Mouse (Mus musculus): ENCODE measurements around the gene Rpl23a. TPM values are rescaled to one million over a fixed set of nuclear protein-coding genes. Genes with fewer than 3 reads are reported as not detected.

Rpl23a gene
- polyA plus RNA-seq (2012; rRNA removed) = 125 and 137 TPM in 2 replicates

DNA sequence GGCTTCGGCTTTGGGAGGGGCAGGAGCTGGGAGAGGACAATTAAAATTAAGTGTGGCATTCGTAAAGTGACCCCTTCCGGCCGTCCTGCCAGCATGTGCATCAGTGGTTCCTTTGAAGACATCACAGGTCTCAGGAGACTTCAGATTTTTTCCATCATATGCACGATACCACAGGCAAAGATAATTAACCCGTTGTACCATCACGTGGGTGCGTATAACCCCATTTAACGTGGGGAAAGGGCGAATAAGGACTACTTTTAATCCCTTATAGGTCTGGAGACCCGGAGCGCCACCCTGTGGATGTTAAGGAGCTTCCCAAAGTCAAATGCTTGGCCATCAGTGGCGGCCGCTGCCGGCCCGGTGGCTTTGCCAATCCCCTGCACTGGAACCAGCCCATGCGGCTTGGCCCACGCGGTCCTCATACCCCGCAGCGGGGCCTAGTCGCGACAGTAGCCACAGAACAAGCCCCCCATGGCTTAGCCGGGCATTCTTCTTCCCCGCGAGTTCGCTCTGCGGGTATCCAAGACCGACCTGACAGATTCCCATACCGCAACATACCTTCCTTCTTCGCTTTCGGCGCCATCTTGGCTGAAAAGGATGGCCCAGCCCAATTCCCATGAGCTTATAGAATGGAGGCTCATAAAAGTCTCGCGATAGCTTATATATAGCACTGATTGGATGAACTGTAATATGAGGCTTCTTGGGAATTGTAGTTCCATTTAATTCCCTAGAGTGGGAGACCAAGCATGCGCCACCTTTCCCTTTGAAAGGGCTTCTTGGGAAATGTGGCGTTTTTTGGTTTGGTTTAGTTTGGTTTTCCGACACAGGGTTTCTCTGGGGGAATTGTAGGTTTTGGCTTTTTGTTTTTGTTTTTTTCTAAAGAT, at the start of gene Rpl23a:
TSS of gene Rpl23a (minus strand) at position 624 of the 884 bp plus-strand sequence.
- peak within 1 kb of the TSS; percentile 100 for H3K4me3 ChIP-seq (ENCODE audit: control insufficient read depth, low read depth, low read length)
- peak within 1 kb of the TSS; percentile 96 for H3K27ac ChIP-seq (ENCODE audit: control insufficient read depth, insufficient read depth, low read depth, low read length)
- no peaks in the 10 kb centered on the region for H3K27me3 ChIP-seq (ENCODE audit: control insufficient read depth, insufficient read depth, low read length)
- peaks cover 11% of the 10 kb centered on the region for H3K4me1 ChIP-seq (ENCODE audit: control insufficient read depth, insufficient read depth, low read length)
- peak; percentile 74 for TF ChIP-seq POLR2A (IDR thresholded peaks at IDR 0.05; ENCODE audit: control insufficient read depth, low read depth, low read length)
- TF ChIP-seq CTCF (IDR thresholded peaks at IDR 0.05; ENCODE audit: control insufficient read depth, insufficient read depth, insufficient replicate concordance, low read depth, low read length) = no peak
- peaks cover 1% of the 10 kb centered on the region for H3K36me3 ChIP-seq (ENCODE audit: control insufficient read depth, insufficient read depth, low read length)

DNA sequence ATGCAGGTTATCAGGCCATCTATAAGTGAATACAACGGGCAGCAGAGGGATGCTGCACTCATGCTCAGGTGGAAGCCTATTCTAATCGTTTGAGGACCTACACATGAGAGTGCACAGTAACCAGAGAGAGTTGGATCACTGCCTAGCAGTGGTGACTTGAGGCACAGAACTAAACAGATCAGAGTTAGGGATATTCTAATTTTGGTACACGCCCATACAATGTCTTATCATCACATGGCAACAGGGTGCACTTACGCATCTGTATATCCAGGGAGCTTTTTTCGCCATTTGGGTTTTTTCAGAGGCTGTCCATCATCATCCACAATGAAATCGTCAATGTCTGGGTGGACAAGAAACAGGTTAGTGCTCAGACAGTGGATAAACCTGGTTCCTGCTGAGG, 48.1 kb upstream of the Rpl23a start:
- no peak for TF ChIP-seq POLR2A (IDR thresholded peaks at IDR 0.05; ENCODE audit: control insufficient read depth, low read depth, low read length)
- no peak for TF ChIP-seq CTCF (IDR thresholded peaks at IDR 0.05; ENCODE audit: control insufficient read depth, insufficient read depth, insufficient replicate concordance, low read depth, low read length)
- no peaks in the 10 kb centered on the region for H3K27me3 ChIP-seq (ENCODE audit: control insufficient read depth, insufficient read depth, low read length)
- no peaks in the 10 kb centered on the region for H3K4me1 ChIP-seq (ENCODE audit: control insufficient read depth, insufficient read depth, low read length)
- no peak overlapping the region for H3K4me3 ChIP-seq (ENCODE audit: control insufficient read depth, low read depth, low read length)
- H3K27ac ChIP-seq (ENCODE audit: control insufficient read depth, insufficient read depth, low read depth, low read length) = no peak overlapping the region
- H3K36me3 ChIP-seq (ENCODE audit: control insufficient read depth, insufficient read depth, low read length) = peaks cover 4% of the 10 kb centered on the region

DNA sequence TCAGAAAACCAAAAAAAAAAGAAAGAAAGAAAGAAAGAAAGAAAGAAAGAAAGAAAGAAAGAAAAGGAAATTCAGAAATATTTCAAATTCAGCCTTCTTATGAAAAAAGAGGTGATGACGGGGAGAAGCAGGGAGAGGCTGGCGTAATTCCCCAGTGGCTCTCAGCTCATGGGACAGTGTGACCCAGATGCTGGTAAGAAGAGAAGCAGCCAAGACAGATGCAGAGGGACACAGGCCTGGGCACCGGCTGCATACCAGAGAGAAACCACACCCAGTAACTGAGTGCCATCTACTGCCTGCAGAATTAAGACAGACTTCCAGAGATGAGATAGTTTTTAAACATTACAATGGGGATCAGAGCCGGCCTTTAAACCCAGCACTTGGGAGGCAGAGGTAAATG, 40.2 kb upstream of the Rpl23a start:
- Histone ChIP-seq H3K27ac (ENCODE audit: control insufficient read depth, insufficient read depth, low read depth, low read length) (no peak overlapping the region), H3K4me1 (ENCODE audit: control insufficient read depth, insufficient read depth, low read length) (no peaks in the 10 kb centered on the region), H3K27me3 (ENCODE audit: control insufficient read depth, insufficient read depth, low read length) (no peaks in the 10 kb centered on the region), H3K4me3 (ENCODE audit: control insufficient read depth, low read depth, low read length) (no peak overlapping the region), H3K36me3 (ENCODE audit: control insufficient read depth, insufficient read depth, low read length) (peaks cover 10% of the 10 kb centered on the region)
- TF ChIP-seq POLR2A (IDR thresholded peaks at IDR 0.05; ENCODE audit: control insufficient read depth, low read depth, low read length) (no peak), CTCF (IDR thresholded peaks at IDR 0.05; ENCODE audit: control insufficient read depth, insufficient read depth, insufficient replicate concordance, low read depth, low read length) (no peak)

DNA sequence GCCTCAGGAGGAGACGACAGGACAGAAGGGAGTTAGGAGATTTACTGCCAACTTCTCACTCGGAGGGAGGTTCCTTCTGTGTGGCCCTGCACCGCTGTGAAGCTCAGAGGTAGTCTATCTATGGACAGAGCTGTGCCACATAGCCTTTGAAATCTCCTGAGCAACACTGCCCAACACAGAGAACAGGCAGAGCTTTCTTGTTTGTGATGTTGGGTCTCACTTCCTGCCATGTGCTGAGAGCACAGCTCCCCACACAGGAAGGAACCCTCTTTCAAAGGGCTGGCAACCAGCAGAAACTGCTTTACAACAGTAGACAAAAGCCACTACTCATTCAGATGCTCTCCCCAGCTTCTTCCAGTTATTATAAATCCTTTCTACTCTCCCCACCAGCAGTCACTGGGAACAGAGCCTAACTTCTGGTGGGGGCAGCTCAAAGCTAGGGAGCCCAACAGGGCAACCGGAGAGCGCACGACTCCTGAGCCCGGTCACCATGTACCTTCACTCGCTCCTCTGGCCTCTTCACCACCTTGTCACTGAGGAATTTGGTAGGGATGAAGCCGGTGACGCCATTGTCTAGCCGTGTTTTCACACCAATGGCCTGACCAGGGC, 32.4 kb upstream of the Rpl23a start:
- Histone ChIP-seq H3K27ac (ENCODE audit: control insufficient read depth, insufficient read depth, low read depth, low read length) (no peak overlapping the region), H3K27me3 (ENCODE audit: control insufficient read depth, insufficient read depth, low read length) (no peaks in the 10 kb centered on the region), H3K36me3 (ENCODE audit: control insufficient read depth, insufficient read depth, low read length) (peaks cover 12% of the 10 kb centered on the region), H3K4me1 (ENCODE audit: control insufficient read depth, insufficient read depth, low read length) (no peaks in the 10 kb centered on the region), H3K4me3 (ENCODE audit: control insufficient read depth, low read depth, low read length) (no peak overlapping the region)
- no peak for TF ChIP-seq POLR2A (IDR thresholded peaks at IDR 0.05; ENCODE audit: control insufficient read depth, low read depth, low read length)
- no peak for TF ChIP-seq CTCF (IDR thresholded peaks at IDR 0.05; ENCODE audit: control insufficient read depth, insufficient read depth, insufficient replicate concordance, low read depth, low read length)

DNA sequence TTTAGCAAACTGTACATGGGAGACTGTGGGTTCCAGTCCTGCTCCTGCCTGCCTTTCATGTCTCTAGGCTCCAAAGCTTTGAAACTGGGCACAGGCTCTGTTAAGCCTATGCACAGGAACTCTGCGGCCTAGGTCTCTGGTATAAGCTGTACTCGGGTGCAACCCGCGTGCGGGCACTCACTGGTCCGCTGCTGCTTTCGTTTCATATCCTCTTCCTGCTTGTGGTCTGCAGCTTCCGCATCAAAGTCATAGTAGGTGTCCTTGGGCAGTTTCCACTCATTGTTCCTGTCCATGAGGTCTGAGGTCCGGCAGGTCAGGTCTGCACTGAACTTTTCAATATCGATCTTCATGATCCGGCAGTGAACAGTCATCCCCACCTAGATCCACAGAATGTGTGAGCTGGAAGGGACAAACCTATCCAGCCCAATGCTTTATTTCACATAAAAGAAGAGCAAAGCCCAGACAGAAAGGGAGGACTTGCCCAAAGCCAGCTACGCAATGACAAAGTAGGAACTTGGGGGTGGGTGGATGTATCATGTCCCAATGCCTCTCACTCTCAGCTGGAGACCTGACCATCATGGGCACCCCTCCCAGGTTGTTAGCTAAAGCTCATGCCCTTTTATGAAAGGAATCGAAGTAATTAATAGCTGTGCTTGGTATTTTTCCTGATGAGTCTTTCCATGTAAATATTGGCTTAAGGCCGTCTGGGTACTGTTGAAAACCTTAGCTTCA, 29.9 kb upstream of the Rpl23a start:
- no peaks in the 10 kb centered on the region for H3K27me3 ChIP-seq (ENCODE audit: control insufficient read depth, insufficient read depth, low read length)
- H3K4me1 ChIP-seq (ENCODE audit: control insufficient read depth, insufficient read depth, low read length) = no peaks in the 10 kb centered on the region
- no peak for TF ChIP-seq CTCF (IDR thresholded peaks at IDR 0.05; ENCODE audit: control insufficient read depth, insufficient read depth, insufficient replicate concordance, low read depth, low read length)
- TF ChIP-seq POLR2A (IDR thresholded peaks at IDR 0.05; ENCODE audit: control insufficient read depth, low read depth, low read length) = no peak
- peaks cover 9% of the 10 kb centered on the region for H3K36me3 ChIP-seq (ENCODE audit: control insufficient read depth, insufficient read depth, low read length)
- H3K4me3 ChIP-seq (ENCODE audit: control insufficient read depth, low read depth, low read length) = no peak overlapping the region
- H3K27ac ChIP-seq (ENCODE audit: control insufficient read depth, insufficient read depth, low read depth, low read length) = 0 out of 2 replicates have a peak overlapping the region, but pooled peaks have one; percentile 11

DNA sequence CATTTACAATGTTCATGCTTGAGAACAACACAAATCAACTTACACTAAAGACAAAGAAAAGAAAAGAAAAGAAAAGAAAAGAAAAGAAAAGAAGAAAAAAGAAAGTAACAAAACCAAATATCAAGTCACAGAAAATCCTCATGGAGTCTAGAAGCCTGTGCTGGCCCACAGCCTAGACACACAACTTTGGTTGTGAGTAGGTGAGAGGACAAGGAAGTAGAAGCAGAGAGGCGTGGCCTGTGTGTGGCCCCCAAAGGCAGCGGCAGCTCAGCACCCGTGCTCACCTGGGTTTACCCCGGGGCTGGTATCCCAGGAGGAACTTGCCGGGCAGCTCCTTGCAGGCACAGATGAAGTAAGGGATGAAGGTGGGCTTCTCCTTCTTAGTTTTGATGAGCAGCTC, 28.1 kb upstream of the Rpl23a start:
- TF ChIP-seq CTCF (IDR thresholded peaks at IDR 0.05; ENCODE audit: control insufficient read depth, insufficient read depth, insufficient replicate concordance, low read depth, low read length) (no peak), POLR2A (IDR thresholded peaks at IDR 0.05; ENCODE audit: control insufficient read depth, low read depth, low read length) (no peak)
- no peaks in the 10 kb centered on the region for H3K4me1 ChIP-seq (ENCODE audit: control insufficient read depth, insufficient read depth, low read length)
- H3K4me3 ChIP-seq (ENCODE audit: control insufficient read depth, low read depth, low read length) = no peak overlapping the region
- H3K36me3 ChIP-seq (ENCODE audit: control insufficient read depth, insufficient read depth, low read length) = peaks cover 13% of the 10 kb centered on the region
- H3K27ac ChIP-seq (ENCODE audit: control insufficient read depth, insufficient read depth, low read depth, low read length) = no peak overlapping the region
- no peaks in the 10 kb centered on the region for H3K27me3 ChIP-seq (ENCODE audit: control insufficient read depth, insufficient read depth, low read length)

DNA sequence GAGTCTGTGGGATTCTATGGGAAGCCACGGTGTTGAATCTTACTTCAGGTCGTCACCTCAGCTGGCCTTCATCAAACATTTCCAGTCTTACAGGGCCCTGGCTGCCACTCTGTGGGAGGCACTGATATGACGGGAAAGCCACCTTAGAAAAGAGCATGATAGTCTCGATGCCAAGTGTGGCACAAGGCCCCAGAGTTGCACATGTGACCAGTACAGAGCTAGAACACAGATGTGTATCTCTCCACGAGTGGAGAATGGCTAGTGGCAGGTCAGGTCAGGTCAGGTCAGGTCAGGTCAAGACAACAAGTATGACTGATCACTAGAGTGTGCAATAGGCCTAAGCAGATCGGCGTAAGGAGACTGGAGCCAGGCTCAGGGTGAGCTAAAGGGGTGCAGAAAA, 27.2 kb upstream of the Rpl23a start:
- H3K27ac ChIP-seq (ENCODE audit: control insufficient read depth, insufficient read depth, low read depth, low read length) = peak overlapping the region; percentile 27
- peak overlapping the region; percentile 13 for H3K4me3 ChIP-seq (ENCODE audit: control insufficient read depth, low read depth, low read length)
- peaks cover 12% of the 10 kb centered on the region for H3K36me3 ChIP-seq (ENCODE audit: control insufficient read depth, insufficient read depth, low read length)
- no peaks in the 10 kb centered on the region for H3K4me1 ChIP-seq (ENCODE audit: control insufficient read depth, insufficient read depth, low read length)
- no peaks in the 10 kb centered on the region for H3K27me3 ChIP-seq (ENCODE audit: control insufficient read depth, insufficient read depth, low read length)
- TF ChIP-seq CTCF (IDR thresholded peaks at IDR 0.05; ENCODE audit: control insufficient read depth, insufficient read depth, insufficient replicate concordance, low read depth, low read length) (no peak), POLR2A (IDR thresholded peaks at IDR 0.05; ENCODE audit: control insufficient read depth, low read depth, low read length) (no peak)
